In the genomic region with DNA sequence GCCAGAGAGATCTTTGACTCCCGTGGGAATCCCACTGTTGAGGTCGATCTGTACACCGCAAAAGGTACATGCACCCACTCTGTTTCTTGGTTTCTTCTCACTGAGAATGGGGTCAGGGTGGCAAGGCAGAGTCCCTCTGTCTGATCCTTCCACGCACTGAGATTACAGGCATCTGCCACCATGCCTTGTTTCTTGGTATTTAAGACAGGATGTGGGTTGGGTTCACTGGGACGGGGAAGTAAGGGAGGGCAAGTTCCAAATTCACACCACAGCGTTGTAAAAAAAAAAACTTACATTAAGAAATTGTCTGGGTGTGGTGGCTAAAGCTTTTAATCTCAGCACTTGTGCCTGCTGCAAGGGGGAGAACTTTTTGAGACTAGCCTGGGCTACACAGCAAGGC, we compare ENCODE assay signal across 8 mouse cellular contexts. TPM values are rescaled to one million over a fixed set of nuclear protein-coding genes. Genes with fewer than 3 reads are reported as not detected.
DNase-seq lines count a peak whose midpoint lies in the region; ATAC-seq lines count a peak whose summit lies in the region.

No protein-coding gene starts in this region.

- H3K9ac ChIP-seq in lung, embryonic 16.5 days (ENCODE audit: low read length), result 0 out of 2 replicates have a peak overlapping the region, but pooled peaks have one; percentile 12
- H3K9ac ChIP-seq in forebrain, embryonic 12.5 days, result 0 out of 2 replicates have a peak overlapping the region, but pooled peaks have one; percentile 87
- peak overlapping the region; percentile 89; the same call in 1 of the 2 replicates for H3K9ac ChIP-seq in liver, embryonic 12.5 days
- no peak overlapping the region for H3K9ac ChIP-seq in stomach, embryonic 16.5 days (ENCODE audit: low read length)

- DNase-seq in lung, adult 18-20 months, result no peak
- DNase-seq in frontal cortex, postnatal 25 days (ENCODE audit: low spot score in 2 of 2), result no peak
- DNase-seq in layer of hippocampus, adult 8-10 months (ENCODE audit: low spot score in 2 of 2), result no peak
- no peak for DNase-seq in gastrocnemius, postnatal 10 days

- peaks cover 28% of the 10 kb centered on the region for H3K4me1 ChIP-seq in lung, embryonic 16.5 days (replicated peaks; ENCODE audit: control insufficient read depth, insufficient read depth, low read length)
- H3K4me1 ChIP-seq in forebrain, embryonic 12.5 days, result peaks cover 52% of the 10 kb centered on the region
- peaks cover 68% of the 10 kb centered on the region for H3K4me1 ChIP-seq in liver, embryonic 12.5 days
- H3K4me1 ChIP-seq in stomach, embryonic 16.5 days (ENCODE audit: control insufficient read depth, insufficient read depth, low read length), result peaks cover 46% of the 10 kb centered on the region

- no peaks in the 10 kb centered on the region for H3K9me3 ChIP-seq in lung, embryonic 16.5 days (ENCODE audit: control insufficient read depth, low read length)
- H3K9me3 ChIP-seq in forebrain, embryonic 12.5 days, result no peaks in the 10 kb centered on the region
- no peaks in the 10 kb centered on the region for H3K9me3 ChIP-seq in liver, embryonic 12.5 days (replicated peaks)
- H3K9me3 ChIP-seq in stomach, embryonic 16.5 days (replicated peaks; ENCODE audit: control insufficient read depth, low read length), result no peaks in the 10 kb centered on the region

- H3K36me3 ChIP-seq in lung, embryonic 16.5 days (ENCODE audit: control insufficient read depth, insufficient read depth, low read length), result peaks cover 35% of the 10 kb centered on the region
- peaks cover 41% of the 10 kb centered on the region for H3K36me3 ChIP-seq in forebrain, embryonic 12.5 days (replicated peaks)
- H3K36me3 ChIP-seq in liver, embryonic 12.5 days, result peaks cover 58% of the 10 kb centered on the region
- peaks cover 33% of the 10 kb centered on the region for H3K36me3 ChIP-seq in stomach, embryonic 16.5 days (ENCODE audit: control insufficient read depth, insufficient read depth, low read length)

- no peak for ATAC-seq in lung, embryonic 16.5 days (ENCODE audit: low read depth)
- ATAC-seq in forebrain, embryonic 12.5 days (ENCODE audit: low FRiP score), result no peak
- ATAC-seq in liver, embryonic 12.5 days, result no peak
- ATAC-seq in stomach, embryonic 16.5 days (ENCODE audit: insufficient read depth, low FRiP score), result no peak

- WGBS in lung, embryonic 16.5 days, result 24% methylated on average over 6 of the region's 6 CpGs
- WGBS in forebrain, embryonic 12.5 days, result 35% methylated on average over 6 of the region's 6 CpGs
- 22% methylated on average over 6 of the region's 6 CpGs for WGBS in liver, embryonic 12.5 days (ENCODE audit: insufficient replicate concordance)
- WGBS in stomach, embryonic 16.5 days, result 32% methylated on average over 6 of the region's 6 CpGs

- no peaks in the 10 kb centered on the region for H3K27me3 ChIP-seq in lung, embryonic 16.5 days (ENCODE audit: control insufficient read depth, insufficient read depth, low read depth, low read length)
- no peaks in the 10 kb centered on the region for H3K27me3 ChIP-seq in forebrain, embryonic 12.5 days
- no peaks in the 10 kb centered on the region for H3K27me3 ChIP-seq in liver, embryonic 12.5 days (replicated peaks)
- no peaks in the 10 kb centered on the region for H3K27me3 ChIP-seq in stomach, embryonic 16.5 days (ENCODE audit: control insufficient read depth, insufficient read depth, low read length)

- peak overlapping the region; percentile 75 for H3K4me3 ChIP-seq in lung, embryonic 16.5 days (ENCODE audit: low read length)
- peak overlapping the region; percentile 82 for H3K4me3 ChIP-seq in forebrain, embryonic 12.5 days (replicated peaks)
- H3K4me3 ChIP-seq in liver, embryonic 12.5 days, result peak overlapping the region; percentile 84
- H3K4me3 ChIP-seq in stomach, embryonic 16.5 days (replicated peaks; ENCODE audit: low read length), result peak overlapping the region; percentile 72

- H3K27ac ChIP-seq in lung, embryonic 16.5 days (ENCODE audit: low read length), result peak overlapping the region; percentile 7; the same call in 1 of the 2 replicates
- H3K27ac ChIP-seq in forebrain, embryonic 12.5 days, result no peak overlapping the region
- peak overlapping the region; percentile 91 for H3K27ac ChIP-seq in liver, embryonic 12.5 days
- H3K27ac ChIP-seq in stomach, embryonic 16.5 days (ENCODE audit: low read length), result peak overlapping the region; percentile 46

- H3K4me2 ChIP-seq in lung, embryonic 16.5 days (ENCODE audit: low read depth, low read length), result peak overlapping the region; percentile 73
- peak overlapping the region; percentile 87 for H3K4me2 ChIP-seq in forebrain, embryonic 12.5 days
- H3K4me2 ChIP-seq in liver, embryonic 12.5 days, result peak overlapping the region; percentile 86
- H3K4me2 ChIP-seq in stomach, embryonic 16.5 days (ENCODE audit: low read depth, low read length), result peak overlapping the region; percentile 89

RNA-seq across cellular contexts. Expression of a gene that starts 3.0 kb away (rescaled TPM):
- 1,425 and 1,551 TPM in 2 replicates for polyA plus RNA-seq in lung, embryonic 16.5 days (2015; fragmentation: Nextera tagmentation; extraction: Ambion mirVana)
- polyA plus RNA-seq in forebrain, embryonic 12.5 days (2016; fragmentation: Nextera tagmentation; extraction: Ambion mirVana), result 1,282 and 1,334 TPM in 2 replicates
- polyA plus RNA-seq in liver, embryonic 12.5 days (2016; fragmentation: Nextera tagmentation; extraction: Ambion mirVana), result 1,241 and 1,342 TPM in 2 replicates
- polyA plus RNA-seq in stomach, embryonic 16.5 days (2015; fragmentation: Nextera tagmentation; extraction: Ambion mirVana), result 1,435 and 1,468 TPM in 2 replicates
- 100 to 1,000 TPM; 419 to 457 (median 441) TPM for total RNA-seq in layer of hippocampus, adult 8-10 months (2022)
- total RNA-seq in gastrocnemius, postnatal 10 days (2021), result 100 to 1,000 TPM; 469 to 474 TPM

RNA-seq across cellular contexts. Expression of a gene that starts 38.4 kb away (rescaled TPM):
- not detected in 2 replicates for polyA plus RNA-seq in lung, embryonic 16.5 days (2015; fragmentation: Nextera tagmentation; extraction: Ambion mirVana)
- polyA plus RNA-seq in forebrain, embryonic 12.5 days (2016; fragmentation: Nextera tagmentation; extraction: Ambion mirVana), result not detected in 2 replicates
- not detected in 2 replicates for polyA plus RNA-seq in liver, embryonic 12.5 days (2016; fragmentation: Nextera tagmentation; extraction: Ambion mirVana)
- polyA plus RNA-seq in stomach, embryonic 16.5 days (2015; fragmentation: Nextera tagmentation; extraction: Ambion mirVana), result not detected in 2 replicates
- under 1 TPM in 2 of 4 experiments, not detected in 2; 0.20 to 0.53 TPM for total RNA-seq in layer of hippocampus, adult 8-10 months (2022)
- total RNA-seq in gastrocnemius, postnatal 10 days (2021), result not detected

RNA-seq across cellular contexts. Expression of a gene that starts 41.9 kb away (rescaled TPM):
- polyA plus RNA-seq in lung, embryonic 16.5 days (2015; fragmentation: Nextera tagmentation; extraction: Ambion mirVana), result 24.8 and 30.3 TPM in 2 replicates
- polyA plus RNA-seq in forebrain, embryonic 12.5 days (2016; fragmentation: Nextera tagmentation; extraction: Ambion mirVana), result 41.5 and 44.4 TPM in 2 replicates
- polyA plus RNA-seq in liver, embryonic 12.5 days (2016; fragmentation: Nextera tagmentation; extraction: Ambion mirVana), result 11.6 and 12.8 TPM in 2 replicates
- polyA plus RNA-seq in stomach, embryonic 16.5 days (2015; fragmentation: Nextera tagmentation; extraction: Ambion mirVana), result 19.4 and 23.1 TPM in 2 replicates
- total RNA-seq in layer of hippocampus, adult 8-10 months (2022), result 100 to 1,000 TPM; 105 to 123 (median 113) TPM
- 10 to 100 TPM; 53.8 to 56.9 TPM for total RNA-seq in gastrocnemius, postnatal 10 days (2021)
